Mouse (Mus musculus): ENCODE results near the gene Tbxa2r. TPM values are rescaled to one million over a fixed set of nuclear protein-coding genes. Genes with fewer than 3 reads are reported as not detected.
A peak's percentile ranks its signal among the peaks of the same experiment; 100 is the strongest.

The Tbxa2r gene
- total and polyA plus RNA-seq, 2 experiments = 0.37 to 4.0 TPM

DNA sequence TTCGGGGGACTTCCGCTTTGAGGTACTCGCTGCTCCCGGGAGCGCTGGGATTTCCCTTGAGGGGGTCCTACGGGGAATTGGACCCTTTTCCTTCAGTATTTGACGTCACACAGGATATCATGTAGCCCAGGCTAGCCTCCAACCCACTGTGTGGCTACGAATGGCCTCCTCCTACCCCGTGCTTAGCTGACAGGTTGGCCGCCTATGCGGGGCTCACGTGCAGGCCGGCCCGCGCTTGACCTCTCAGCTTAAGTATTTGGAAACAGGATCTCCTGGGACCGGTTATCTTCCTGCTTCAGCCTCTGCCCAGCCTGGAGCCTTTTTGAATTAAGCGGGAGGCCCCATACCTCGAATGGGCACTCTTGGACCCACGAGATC is 56.1 kb downstream of the Tbxa2r start:
- Histone ChIP-seq H3K4me1 (ENCODE audit: control insufficient read depth, insufficient read depth, low read length) (peaks cover 14% of the 10 kb centered on the region), H3K27ac (replicated peaks; ENCODE audit: insufficient read depth, low read depth, low read length) (peak overlapping the region; percentile 70), H3K9ac (ENCODE audit: low read depth, low read length) (peak overlapping the region; percentile 89), H3K36me3 (ENCODE audit: control insufficient read depth, insufficient read depth, low read length) (0 out of 2 replicates have a peak, but pooled peaks cover 1% of the 10 kb centered on the region), H3K27me3 (ENCODE audit: control insufficient read depth, insufficient read depth, low read length) (no peaks in the 10 kb centered on the region), H3K79me2 (ENCODE audit: control insufficient read depth, insufficient read depth, low read length) (peaks cover 13% of the 10 kb centered on the region), H3K4me3 (ENCODE audit: insufficient read depth, low read depth, low read length) (peak overlapping the region; percentile 88)
- under 1% methylated on average over 19 of the region's 19 CpGs for WGBS
- TF ChIP-seq CTCF (IDR thresholded peaks at IDR 0.05; ENCODE audit: low read depth, low read length) (no peak), POLR2A (IDR thresholded peaks at IDR 0.05; ENCODE audit: extremely low read depth, insufficient read depth, low read length) (no peak)
- no peak for DNase-seq (ENCODE audit: extremely low read depth, low read depth, low spot score)

Other genes with a start within 250 kb of the Tbxa2r start
Only the 30 nearest of the 33 such genes appear.
- gene Map2k2, start 222.8 kb upstream of the Tbxa2r start, total RNA-seq (2014; rRNA removed) = 46.6 and 61.1 TPM in 2 replicates
- 192 and 231 TPM in 2 replicates for gene Map2k2, start 222.8 kb upstream of the Tbxa2r start, polyA plus RNA-seq (2012; rRNA removed)
- 10.0 and 14.2 TPM in 2 replicates for gene Zbtb7a, start 193.5 kb upstream of the Tbxa2r start, total RNA-seq (2014; rRNA removed)
- 28.6 and 34.0 TPM in 2 replicates for gene Zbtb7a, start 193.5 kb upstream of the Tbxa2r start, polyA plus RNA-seq (2012; rRNA removed)
- 8.9 and 10.1 TPM in 2 replicates for gene Pias4, start 160.8 kb upstream of the Tbxa2r start, total RNA-seq (2014; rRNA removed)
- gene Pias4, start 160.8 kb upstream of the Tbxa2r start, polyA plus RNA-seq (2012; rRNA removed) = 17.8 and 22.7 TPM in 2 replicates
- gene Eef2, start 152.1 kb upstream of the Tbxa2r start, total RNA-seq (2014; rRNA removed) = 812 and 946 TPM in 2 replicates
- 1,151 and 1,204 TPM in 2 replicates for gene Eef2, start 152.1 kb upstream of the Tbxa2r start, polyA plus RNA-seq (2012; rRNA removed)
- 14.1 and 16.0 TPM in 2 replicates for gene Dapk3, start 145.7 kb upstream of the Tbxa2r start, total RNA-seq (2014; rRNA removed)
- gene Dapk3, start 145.7 kb upstream of the Tbxa2r start, polyA plus RNA-seq (2012; rRNA removed) = 42.5 and 44.2 TPM in 2 replicates
- not detected in 2 replicates for gene 4930442H23Rik, start 144.9 kb upstream of the Tbxa2r start, total RNA-seq (2014; rRNA removed)
- gene 4930442H23Rik, start 144.9 kb upstream of the Tbxa2r start, polyA plus RNA-seq (2012; rRNA removed) = not detected in 2 replicates
- 0.09 TPM in 1 of 2 replicates, not detected in the other for gene Nmrk2, start 126.7 kb upstream of the Tbxa2r start, total RNA-seq (2014; rRNA removed)
- gene Nmrk2, start 126.7 kb upstream of the Tbxa2r start, polyA plus RNA-seq (2012; rRNA removed) = not detected in 2 replicates
- gene Atcay, start 97.9 kb upstream of the Tbxa2r start, total RNA-seq (2014; rRNA removed) = 0.07 TPM in 1 of 2 replicates, not detected in the other
- gene Atcay, start 97.9 kb upstream of the Tbxa2r start, polyA plus RNA-seq (2012; rRNA removed) = not detected in 2 replicates
- gene Zfr2, start 95.6 kb upstream of the Tbxa2r start, total RNA-seq (2014; rRNA removed) = 0.27 and 0.74 TPM in 2 replicates
- 0.15 and 1.6 TPM in 2 replicates for gene Zfr2, start 95.6 kb upstream of the Tbxa2r start, polyA plus RNA-seq (2012; rRNA removed)
- 0.60 and 0.65 TPM in 2 replicates for gene Matk, start 75.8 kb upstream of the Tbxa2r start, total RNA-seq (2014; rRNA removed)
- gene Matk, start 75.8 kb upstream of the Tbxa2r start, polyA plus RNA-seq (2012; rRNA removed) = 0.27 and 0.43 TPM in 2 replicates
- gene Mrpl54, start 61.8 kb upstream of the Tbxa2r start, total RNA-seq (2014; rRNA removed) = 52.1 and 65.9 TPM in 2 replicates
- gene Mrpl54, start 61.8 kb upstream of the Tbxa2r start, polyA plus RNA-seq (2012; rRNA removed) = 66.6 and 85.9 TPM in 2 replicates
- gene Apba3, start 61.8 kb upstream of the Tbxa2r start, total RNA-seq (2014; rRNA removed) = 30.5 and 44.1 TPM in 2 replicates
- 132 and 143 TPM in 2 replicates for gene Apba3, start 61.8 kb upstream of the Tbxa2r start, polyA plus RNA-seq (2012; rRNA removed)
- gene Tjp3, start 37.1 kb upstream of the Tbxa2r start, total RNA-seq (2014; rRNA removed) = 7.6 and 7.7 TPM in 2 replicates
- gene Tjp3, start 37.1 kb upstream of the Tbxa2r start, polyA plus RNA-seq (2012; rRNA removed) = 24.2 and 32.0 TPM in 2 replicates
- 7.4 and 10.0 TPM in 2 replicates for gene Pip5k1c, start 35.8 kb upstream of the Tbxa2r start, total RNA-seq (2014; rRNA removed)
- 25.8 and 30.1 TPM in 2 replicates for gene Pip5k1c, start 35.8 kb upstream of the Tbxa2r start, polyA plus RNA-seq (2012; rRNA removed)
- 5.0 and 5.7 TPM in 2 replicates for gene Cactin, start 7.6 kb upstream of the Tbxa2r start, total RNA-seq (2014; rRNA removed)
- gene Cactin, start 7.6 kb upstream of the Tbxa2r start, polyA plus RNA-seq (2012; rRNA removed) = 12.8 and 14.1 TPM in 2 replicates
- gene Gipc3, start 14.5 kb downstream of the Tbxa2r start, total RNA-seq (2014; rRNA removed) = under 0.01 and 0.27 TPM in 2 replicates
- 0.51 and 0.57 TPM in 2 replicates for gene Gipc3, start 14.5 kb downstream of the Tbxa2r start, polyA plus RNA-seq (2012; rRNA removed)
- 9.9 and 10.8 TPM in 2 replicates for gene Hmg20b, start 21.7 kb downstream of the Tbxa2r start, total RNA-seq (2014; rRNA removed)
- gene Hmg20b, start 21.7 kb downstream of the Tbxa2r start, polyA plus RNA-seq (2012; rRNA removed) = 48.1 and 54.0 TPM in 2 replicates
- gene Mfsd12, start 28.8 kb downstream of the Tbxa2r start, total RNA-seq (2014; rRNA removed) = 5.3 and 7.4 TPM in 2 replicates
- gene Mfsd12, start 28.8 kb downstream of the Tbxa2r start, polyA plus RNA-seq (2012; rRNA removed) = 12.8 and 13.4 TPM in 2 replicates
- 0.47 TPM in 1 of 2 replicates, not detected in the other for gene 4930404N11Rik, start 37.1 kb downstream of the Tbxa2r start, total RNA-seq (2014; rRNA removed)
- gene 4930404N11Rik, start 37.1 kb downstream of the Tbxa2r start, polyA plus RNA-seq (2012; rRNA removed) = 0.12 and 0.37 TPM in 2 replicates
- gene Fzr1, start 49.8 kb downstream of the Tbxa2r start, total RNA-seq (2014; rRNA removed) = 6.2 and 8.1 TPM in 2 replicates
- 20.9 and 29.9 TPM in 2 replicates for gene Fzr1, start 49.8 kb downstream of the Tbxa2r start, polyA plus RNA-seq (2012; rRNA removed)
- 39.7 and 53.8 TPM in 2 replicates for gene Dohh, start 55.7 kb downstream of the Tbxa2r start, total RNA-seq (2014; rRNA removed)
- 42.6 and 49.7 TPM in 2 replicates for gene Dohh, start 55.7 kb downstream of the Tbxa2r start, polyA plus RNA-seq (2012; rRNA removed)
- 2.4 TPM in 1 of 2 replicates, not detected in the other for gene Gm48551, start 55.7 kb downstream of the Tbxa2r start, total RNA-seq (2014; rRNA removed)
- 0.32 and 0.44 TPM in 2 replicates for gene Gm48551, start 55.7 kb downstream of the Tbxa2r start, polyA plus RNA-seq (2012; rRNA removed)
- gene Gm48552, start 60.3 kb downstream of the Tbxa2r start, total RNA-seq (2014; rRNA removed) = 0.40 TPM in 1 of 2 replicates, not detected in the other
- 0.26 and 1.4 TPM in 2 replicates for gene Gm48552, start 60.3 kb downstream of the Tbxa2r start, polyA plus RNA-seq (2012; rRNA removed)
- 1.3 and 1.5 TPM in 2 replicates for gene Smim24, start 64.3 kb downstream of the Tbxa2r start, total RNA-seq (2014; rRNA removed)
- 2.3 and 4.1 TPM in 2 replicates for gene Smim24, start 64.3 kb downstream of the Tbxa2r start, polyA plus RNA-seq (2012; rRNA removed)
- gene Nfic, start 126.9 kb downstream of the Tbxa2r start, total RNA-seq (2014; rRNA removed) = 7.4 and 16.4 TPM in 2 replicates
- 32.8 and 56.4 TPM in 2 replicates for gene Nfic, start 126.9 kb downstream of the Tbxa2r start, polyA plus RNA-seq (2012; rRNA removed)
- gene Celf5, start 154.0 kb downstream of the Tbxa2r start, total RNA-seq (2014; rRNA removed) = not detected in 2 replicates
- not detected in 2 replicates for gene Celf5, start 154.0 kb downstream of the Tbxa2r start, polyA plus RNA-seq (2012; rRNA removed)
- gene Ncln, start 167.7 kb downstream of the Tbxa2r start, total RNA-seq (2014; rRNA removed) = 31.6 and 48.6 TPM in 2 replicates
- 138 and 159 TPM in 2 replicates for gene Ncln, start 167.7 kb downstream of the Tbxa2r start, polyA plus RNA-seq (2012; rRNA removed)
- gene S1pr4, start 171.4 kb downstream of the Tbxa2r start, total RNA-seq (2014; rRNA removed) = 0.28 and 0.40 TPM in 2 replicates
- 1.2 and 1.5 TPM in 2 replicates for gene S1pr4, start 171.4 kb downstream of the Tbxa2r start, polyA plus RNA-seq (2012; rRNA removed)
- gene Gna15, start 195.5 kb downstream of the Tbxa2r start, total RNA-seq (2014; rRNA removed) = 0.94 and 1.1 TPM in 2 replicates
- 0.31 and 0.64 TPM in 2 replicates for gene Gna15, start 195.5 kb downstream of the Tbxa2r start, polyA plus RNA-seq (2012; rRNA removed)
- gene Gna11, start 216.5 kb downstream of the Tbxa2r start, total RNA-seq (2014; rRNA removed) = 20.7 and 27.3 TPM in 2 replicates
- gene Gna11, start 216.5 kb downstream of the Tbxa2r start, polyA plus RNA-seq (2012; rRNA removed) = 61.6 and 64.2 TPM in 2 replicates